In the genomic region with DNA sequence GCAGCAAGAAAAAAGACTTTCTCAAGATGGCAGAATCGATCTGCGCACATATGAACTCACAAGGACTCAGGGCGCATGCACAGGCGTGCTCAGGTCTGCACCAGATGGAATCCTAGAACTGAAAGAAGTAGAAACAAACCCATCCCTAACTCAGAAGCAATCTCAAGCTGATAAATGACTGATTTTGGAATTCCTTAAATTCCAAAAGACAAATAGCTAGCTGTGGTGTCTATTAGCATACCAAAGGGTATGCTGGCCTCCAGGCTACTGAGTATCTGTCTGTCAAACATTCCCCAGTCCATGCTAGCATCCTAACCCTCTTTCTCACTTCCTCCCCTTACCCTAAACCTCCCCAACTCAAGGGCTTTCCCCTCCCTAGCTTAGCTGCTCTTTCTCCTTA, we compare ENCODE assay signal across 29 mouse cellular contexts. TPM values are rescaled to one million over a fixed set of nuclear protein-coding genes. Genes with fewer than 3 reads are reported as not detected.
"Had no signal": no experiment of that assay in that cellular context is flagged by ENCODE, and none has a peak within 500 bp of the region (broad histone marks: within the 10 kb centered on the region; RNA-seq: fewer than 3 reads in every experiment).

No protein-coding gene starts in this region.

- H3K9me3 ChIP-seq: limb, embryonic 12.5 days; limb, embryonic 15.5 days; midbrain, embryonic 12.5 days; midbrain, embryonic 15.5 days; neural tube, embryonic 12.5 days; neural tube, embryonic 15.5 days had no signal

- H3K4me3 ChIP-seq: limb, embryonic 12.5 days; limb, embryonic 15.5 days; midbrain, embryonic 12.5 days; midbrain, embryonic 15.5 days; neural tube, embryonic 12.5 days; neural tube, embryonic 15.5 days had no signal

- H3K9ac ChIP-seq: limb, embryonic 12.5 days; limb, embryonic 15.5 days; liver, embryonic 14.5 days; liver, postnatal 0 days; lung, embryonic 14.5 days; midbrain, embryonic 12.5 days; midbrain, embryonic 15.5 days; neural tube, embryonic 12.5 days; neural tube, embryonic 15.5 days had no signal

- H3K27ac ChIP-seq: limb, embryonic 12.5 days; limb, embryonic 15.5 days; liver, embryonic 14.5 days; macrophage; midbrain, embryonic 12.5 days; midbrain, embryonic 15.5 days; neural tube, embryonic 12.5 days; neural tube, embryonic 15.5 days; stomach, postnatal 0 days had no signal

- DNase-seq: kidney, postnatal 14 days; kidney, postnatal 4 days; layer of hippocampus, postnatal 36 days; left cerebral cortex, postnatal 4 days; liver, postnatal 0 days; lung, embryonic 14.5 days; right cerebral cortex, adult 18-20 months; right cerebral cortex, postnatal 14 days; right cerebral cortex, postnatal 4 days; thymus, adult 2 months; thymus, postnatal 14 days; thymus, postnatal 4 days had no signal

- H3K36me3 ChIP-seq: limb, embryonic 12.5 days; limb, embryonic 15.5 days; midbrain, embryonic 12.5 days; midbrain, embryonic 15.5 days; neural tube, embryonic 12.5 days; neural tube, embryonic 15.5 days had no signal

- ATAC-seq: liver, postnatal 0 days; lung, postnatal 0 days; midbrain, embryonic 15.5 days had no signal

- H3K4me2 ChIP-seq: limb, embryonic 12.5 days; limb, embryonic 15.5 days; liver, embryonic 11.5 days; lung, embryonic 14.5 days; midbrain, embryonic 12.5 days; midbrain, embryonic 15.5 days; neural tube, embryonic 12.5 days; neural tube, embryonic 15.5 days had no signal

- H3K27me3 ChIP-seq: limb, embryonic 15.5 days; midbrain, embryonic 12.5 days; midbrain, embryonic 15.5 days; neural tube, embryonic 12.5 days; neural tube, embryonic 15.5 days had no signal

RNA-seq across cellular contexts. Expression of a gene that starts 4.4 kb away (rescaled TPM):
- total RNA-seq: megakaryocyte, adult 5-6 weeks had no signal
- polyA plus RNA-seq: liver, embryonic 11.5 days; lung, embryonic 14.5 days; midbrain, embryonic 12.5 days had no signal

RNA-seq across cellular contexts. Expression of a gene that starts 23.4 kb away (rescaled TPM):
- total RNA-seq: left cerebral cortex, postnatal 4 days; megakaryocyte, adult 5-6 weeks had no signal
- polyA plus RNA-seq: limb, embryonic 12.5 days; liver, embryonic 11.5 days; lung, embryonic 14.5 days; macrophage; stomach, embryonic 14.5 days had no signal

RNA-seq across cellular contexts. Expression of a gene that starts 38.1 kb away (rescaled TPM):
- total RNA-seq: layer of hippocampus, adult 18-20 months; layer of hippocampus, postnatal 36 days; left cerebral cortex, adult 8-10 months; left cerebral cortex, postnatal 14 days; left cerebral cortex, postnatal 4 days had no signal
- polyA plus RNA-seq: kidney, embryonic 16.5 days; limb, embryonic 12.5 days; lung, embryonic 14.5 days; midbrain, embryonic 12.5 days; midbrain, embryonic 15.5 days; neural tube, embryonic 12.5 days; neural tube, embryonic 15.5 days; stomach, embryonic 14.5 days had no signal
